Mouse (Mus musculus) testis, adult 2 months (tissue): ENCODE results near the gene Jup. TPM values are rescaled to one million over a fixed set of nuclear protein-coding genes. Genes with fewer than 3 reads are reported as not detected.
"Not testable (repeated sequence)": the region's sequence is repeated elsewhere in the genome, so short reads cannot be mapped to it uniquely, and the experiment has no call there.

Source experiments
- H3K27ac ChIP-seq: fragments of 200-500 bp; 2 replicates; pipeline ENCODE4 v1.5.1; 2012; ENCODE audit warnings: low read depth, low read length; ENCODE audit not compliant: control insufficient read depth, insufficient read depth
- H3K27me3 ChIP-seq: fragments of 200-500 bp; 2 replicates; pipeline ENCODE4 v1.6.1; 2012; ENCODE audit warnings: mild to moderate bottlenecking, low read length, moderate library complexity; ENCODE audit not compliant: control insufficient read depth, insufficient read depth
- H3K36me3 ChIP-seq: fragments of 200-500 bp; 2 replicates; pipeline ENCODE4 v1.6.1; 2012; ENCODE audit warnings: mild to moderate bottlenecking, low read length; ENCODE audit not compliant: control insufficient read depth, insufficient read depth
- H3K4me1 ChIP-seq: fragments of 200-500 bp; 2 replicates; pipeline ENCODE4 v1.6.1; 2012; ENCODE audit warnings: low read length; ENCODE audit not compliant: control insufficient read depth, insufficient read depth
- H3K4me3 ChIP-seq: fragments of 200-500 bp; 2 replicates; pipeline ENCODE4 v1.5.1; 2012; ENCODE audit warnings: low read depth, mild to moderate bottlenecking, low read length, moderate library complexity, mixed read lengths; ENCODE audit not compliant: control insufficient read depth
- CTCF ChIP-seq: fragments of 200-500 bp; IDR thresholded peaks from 2 replicates; pipeline ENCODE4 v1.5.1; 2012; ENCODE audit warnings: low read depth, mild to moderate bottlenecking, inconsistent platforms, low read length, moderate library complexity; ENCODE audit not compliant: control insufficient read depth, insufficient read depth, insufficient replicate concordance
- POLR2A ChIP-seq: fragments of 200-500 bp; IDR thresholded peaks from 2 replicates; pipeline ENCODE4 v1.6.1; 2012; ENCODE audit warnings: low read depth, mild to moderate bottlenecking, inconsistent platforms, low read length, moderate library complexity; ENCODE audit not compliant: control insufficient read depth
- polyA plus RNA-seq: library from polyadenylated mRNA; depleted of rRNA; stranded (reverse); fragments of >200 nt; gene quantifications from 2 replicates; pipeline ENCODE4 v1.2.3, GENCODE M21; 2012

Gene Jup
- polyA plus RNA-seq, 1 experiment, result 103 TPM

DNA sequence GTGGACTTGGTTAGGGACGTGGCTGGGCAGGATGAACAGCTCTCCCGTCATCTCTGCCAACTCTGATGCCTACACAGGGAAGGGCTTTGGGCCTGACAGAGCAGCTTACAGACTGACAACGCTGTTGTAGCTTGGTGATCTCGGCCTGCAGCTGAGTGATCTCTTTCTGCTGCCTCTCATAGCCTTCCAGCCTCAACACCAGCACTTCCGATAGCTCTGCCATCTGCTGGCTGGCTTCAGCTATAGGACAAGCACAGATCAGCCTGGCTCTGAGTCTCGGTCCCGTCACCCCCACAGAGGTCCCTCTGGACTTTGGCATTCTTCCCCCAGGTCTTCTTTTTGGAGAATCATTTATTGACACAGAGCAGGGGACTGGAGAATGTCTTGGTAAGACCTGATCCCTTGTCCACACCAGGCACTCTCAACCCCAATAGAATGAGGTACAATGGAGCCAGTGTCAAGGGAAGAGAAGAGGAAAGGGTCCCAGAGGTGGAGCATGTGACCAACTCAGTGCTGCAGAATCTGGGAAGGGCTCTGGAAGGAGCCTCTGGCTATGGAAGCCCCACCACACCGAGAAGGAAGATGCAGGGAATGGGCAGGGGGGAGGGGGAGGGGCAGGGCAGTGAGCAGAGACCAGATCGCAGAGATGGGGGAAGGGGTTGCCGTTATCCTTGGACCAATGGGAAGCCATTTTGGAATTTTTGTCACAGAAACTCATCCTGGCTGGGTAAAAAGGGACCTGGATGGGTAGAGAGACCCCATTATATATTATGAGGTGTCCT lies 45.3 kb downstream of the Jup start:
- no peak overlapping the region for H3K4me3 ChIP-seq
- H3K4me1 ChIP-seq, result peaks cover 22% of the 10 kb centered on the region
- H3K36me3 ChIP-seq, result no peaks in the 10 kb centered on the region
- no peaks in the 10 kb centered on the region for H3K27me3 ChIP-seq
- TF ChIP-seq POLR2A (no peak), CTCF (peak; percentile 22; the same call in 1 of the 2 replicates)
- H3K27ac ChIP-seq, result no peak overlapping the region

DNA sequence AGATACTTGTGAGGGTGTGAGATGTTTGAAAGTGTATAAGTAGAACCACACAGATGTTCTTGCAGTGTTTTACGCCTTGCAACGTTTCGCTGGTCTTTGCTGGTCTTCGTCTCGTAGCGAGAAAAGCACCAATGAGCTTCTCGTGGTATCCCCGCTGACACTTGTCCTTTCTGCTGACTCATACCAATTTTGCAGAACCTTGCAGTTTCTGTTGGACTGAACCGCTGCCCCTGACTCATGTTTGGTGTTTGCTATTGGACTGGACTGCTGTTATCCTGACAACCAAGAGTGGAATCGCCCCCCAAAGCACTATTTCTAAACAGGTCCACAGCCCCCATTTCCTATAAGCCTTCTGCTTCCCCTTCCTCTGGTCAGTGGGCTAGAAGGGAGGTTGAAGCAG lies 53.3 kb downstream of the Jup start:
- Histone ChIP-seq H3K4me1 (no peaks in the 10 kb centered on the region), H3K27ac (no peak overlapping the region), H3K36me3 (no peaks in the 10 kb centered on the region), H3K27me3 (no peaks in the 10 kb centered on the region), H3K4me3 (no peak overlapping the region)
- no peak for TF ChIP-seq CTCF
- no peak for TF ChIP-seq POLR2A

DNA sequence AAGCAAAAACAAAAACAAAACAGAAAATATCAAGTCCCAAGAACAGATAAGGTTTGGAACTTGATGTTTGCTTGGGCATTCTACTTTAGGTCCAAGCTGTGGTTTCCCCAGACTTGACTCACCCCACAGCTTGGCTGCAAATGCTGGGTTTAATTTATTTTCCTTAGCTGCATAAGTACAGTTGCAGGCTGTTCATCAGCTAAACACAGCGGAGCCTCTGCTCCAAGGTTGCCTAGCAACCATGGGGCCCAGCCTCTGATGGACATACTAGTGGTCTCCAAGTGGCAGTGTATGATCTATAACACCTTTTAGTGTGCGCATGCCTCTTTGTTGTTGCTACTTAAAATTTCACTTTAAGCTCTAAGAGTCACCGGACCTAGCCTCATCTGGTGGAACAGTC lies 61.8 kb downstream of the Jup start:
- no peak for TF ChIP-seq POLR2A
- no peak for TF ChIP-seq CTCF
- no peak overlapping the region for H3K4me3 ChIP-seq
- H3K4me1 ChIP-seq, result no peaks in the 10 kb centered on the region; the same call in 1 of the 2 replicates
- no peak overlapping the region for H3K27ac ChIP-seq
- H3K27me3 ChIP-seq, result no peaks in the 10 kb centered on the region
- no peaks in the 10 kb centered on the region for H3K36me3 ChIP-seq

DNA sequence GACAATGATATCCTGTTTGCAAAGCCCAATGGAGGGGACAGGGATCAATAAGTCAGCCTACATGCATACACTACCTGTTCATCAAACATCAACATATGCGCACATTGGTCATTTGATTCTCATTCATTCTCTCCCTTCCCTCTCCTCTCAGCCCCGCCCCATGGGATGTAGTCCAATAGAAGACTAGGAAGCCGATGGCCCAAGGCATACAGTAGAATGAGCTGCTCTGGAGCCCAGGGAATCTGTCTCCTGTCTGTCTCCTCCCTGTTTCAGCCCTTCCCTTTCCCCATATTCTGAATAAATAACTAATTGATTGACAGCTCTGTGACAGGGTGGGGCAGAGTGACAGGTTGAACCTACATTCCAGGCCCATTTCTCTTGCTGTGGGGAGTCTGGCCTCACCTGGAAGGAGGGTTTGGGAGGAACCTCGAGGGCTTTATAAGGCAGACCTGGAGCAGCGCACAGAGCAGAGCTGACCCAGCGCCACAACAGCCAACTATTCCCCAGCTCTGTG lies 63.6 kb downstream of the Jup start, which contains the start of gene Gast:
Gast (plus strand) TSS at position 464 of the 514 bp plus-strand sequence.
- peaks cover 3% of the 10 kb centered on the region for H3K4me1 ChIP-seq
- H3K27me3 ChIP-seq, result no peaks in the 10 kb centered on the region
- H3K27ac ChIP-seq, result no peak within 1 kb of the TSS
- TF ChIP-seq POLR2A, result no peak
- no peak for TF ChIP-seq CTCF
- no peaks in the 10 kb centered on the region for H3K36me3 ChIP-seq
- no peak within 1 kb of the TSS for H3K4me3 ChIP-seq

DNA sequence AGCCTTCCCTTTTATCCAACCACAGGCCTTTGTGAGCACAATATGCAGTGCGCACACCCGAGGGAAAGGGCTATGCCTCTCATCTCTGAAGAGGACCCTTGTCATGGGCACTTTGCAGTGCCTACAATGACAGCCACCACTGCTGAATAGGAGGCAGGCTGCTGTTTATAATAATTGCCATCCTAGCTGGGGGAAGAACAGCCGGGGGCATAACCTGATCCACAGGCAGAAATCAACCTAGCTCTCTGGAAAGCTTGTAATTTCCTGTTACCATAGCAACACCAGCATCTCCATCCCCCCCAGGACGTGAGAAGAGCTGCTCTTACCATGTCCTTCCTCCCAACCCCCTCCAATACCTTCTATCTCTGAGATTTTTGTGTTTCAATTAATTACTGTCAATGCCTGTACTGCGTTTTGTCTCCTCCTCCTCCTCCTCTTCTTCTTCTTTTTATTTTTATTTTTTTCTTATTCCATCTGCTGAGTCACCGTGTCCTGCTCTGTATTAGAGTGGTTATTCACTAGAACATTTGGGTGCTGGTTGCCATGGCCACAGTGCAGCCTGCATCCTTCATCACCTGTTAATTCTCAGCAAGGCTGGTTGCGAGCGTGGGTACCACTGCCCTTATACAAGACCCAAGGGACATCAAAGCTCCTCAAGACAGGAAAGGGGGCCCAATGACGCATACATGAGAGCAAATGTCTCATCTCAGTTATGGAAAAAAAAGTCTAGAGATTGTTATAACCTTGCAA lies 64.6 kb downstream of the Jup start:
- no peaks in the 10 kb centered on the region for H3K36me3 ChIP-seq
- H3K27me3 ChIP-seq, result no peaks in the 10 kb centered on the region
- H3K4me3 ChIP-seq, result no peak overlapping the region
- TF ChIP-seq CTCF, result no peak
- TF ChIP-seq POLR2A, result no peak
- H3K4me1 ChIP-seq, result peaks cover 3% of the 10 kb centered on the region
- no peak overlapping the region for H3K27ac ChIP-seq

DNA sequence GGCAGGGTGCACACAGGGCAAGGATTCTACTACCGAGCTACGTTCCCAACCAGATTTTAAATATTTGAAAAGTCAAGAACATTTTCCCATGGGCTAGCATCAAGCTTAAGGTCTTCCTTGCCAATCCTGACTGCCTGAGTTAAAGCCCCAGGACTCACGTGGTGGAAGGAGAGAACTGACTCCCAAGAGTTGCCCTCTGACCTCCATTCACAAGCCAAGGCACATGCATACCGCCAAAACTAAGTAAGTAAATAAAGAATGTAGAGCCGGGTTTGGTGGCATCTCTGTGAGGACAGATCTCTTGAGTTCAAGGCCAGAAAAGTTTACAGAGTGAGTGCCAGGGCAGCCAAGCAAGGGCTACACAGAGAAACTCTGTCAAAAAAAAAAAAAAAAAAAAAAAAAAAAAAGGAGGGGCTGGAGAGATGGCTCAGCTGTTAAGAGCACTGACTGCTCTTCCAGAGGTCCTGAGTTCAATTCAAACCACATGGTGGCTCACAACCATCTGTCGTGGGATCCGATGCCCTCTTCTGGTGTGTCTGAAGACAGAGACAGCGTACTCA lies 66.7 kb downstream of the Jup start:
- not testable (repeated sequence) for H3K27me3 ChIP-seq, H3K4me1 ChIP-seq, H3K36me3 ChIP-seq, H3K4me3 ChIP-seq, H3K27ac ChIP-seq

DNA sequence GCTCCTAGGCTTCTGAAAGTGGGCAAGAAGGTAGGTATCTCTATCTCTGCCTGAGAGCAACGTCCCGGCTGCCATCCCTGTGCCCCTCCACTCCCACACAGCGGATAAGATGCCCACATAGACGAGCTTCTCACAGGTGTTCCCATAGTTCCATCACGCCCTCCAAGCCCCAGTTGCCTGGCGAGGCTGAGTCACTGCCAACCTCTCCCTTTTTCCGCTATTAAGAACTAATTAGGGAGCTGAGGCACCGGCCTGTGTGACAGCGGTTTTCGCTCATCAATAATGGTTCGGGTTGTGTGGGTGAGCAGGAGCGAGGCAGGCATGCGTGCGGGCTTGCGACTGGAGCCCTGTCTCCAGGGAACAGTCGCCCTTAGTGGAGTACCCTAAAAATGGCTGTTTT lies 67.3 kb downstream of the Jup start:
- no peak overlapping the region; the same call in 1 of the 2 replicates for H3K4me3 ChIP-seq
- H3K36me3 ChIP-seq, result no peaks in the 10 kb centered on the region
- H3K27ac ChIP-seq, result no peak overlapping the region
- H3K27me3 ChIP-seq, result no peaks in the 10 kb centered on the region
- TF ChIP-seq CTCF (no peak), POLR2A (no peak)
- peaks cover 3% of the 10 kb centered on the region for H3K4me1 ChIP-seq
